Mouse (Mus musculus): ENCODE results near the gene Fam110a.

The Fam110a gene

GRCm38 (mm10) chr2:151970191-151971172 is 9.5 kb downstream of the Fam110a start:
- DNase-seq = peak; percentile 77 to 78

DNA sequence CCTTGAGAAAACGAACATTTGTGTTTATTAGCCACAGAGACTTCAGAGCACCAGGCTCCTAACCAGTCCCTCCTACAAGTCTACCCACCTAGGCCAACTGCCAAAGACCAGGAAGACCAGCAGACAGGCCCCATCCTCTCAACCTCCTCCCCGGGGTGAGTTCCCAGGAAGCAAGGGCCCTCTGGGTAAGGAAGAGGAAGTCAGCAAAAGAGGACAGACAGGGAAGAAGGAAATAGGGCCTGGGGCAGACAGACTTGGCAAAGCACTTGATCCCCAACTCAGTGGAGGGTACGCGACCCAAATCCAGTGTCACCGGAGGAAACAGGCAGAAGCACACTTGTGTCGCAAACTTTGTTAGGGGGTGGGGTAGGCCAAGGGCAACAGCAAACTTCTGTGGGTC is 10.6 kb downstream of the Fam110a start:
- no peak for DNase-seq

- DNase-seq = no peak
These were observed 11.0 kb downstream of the Fam110a start for GRCm38 (mm10) chr2:151968986-151969385.

DNA sequence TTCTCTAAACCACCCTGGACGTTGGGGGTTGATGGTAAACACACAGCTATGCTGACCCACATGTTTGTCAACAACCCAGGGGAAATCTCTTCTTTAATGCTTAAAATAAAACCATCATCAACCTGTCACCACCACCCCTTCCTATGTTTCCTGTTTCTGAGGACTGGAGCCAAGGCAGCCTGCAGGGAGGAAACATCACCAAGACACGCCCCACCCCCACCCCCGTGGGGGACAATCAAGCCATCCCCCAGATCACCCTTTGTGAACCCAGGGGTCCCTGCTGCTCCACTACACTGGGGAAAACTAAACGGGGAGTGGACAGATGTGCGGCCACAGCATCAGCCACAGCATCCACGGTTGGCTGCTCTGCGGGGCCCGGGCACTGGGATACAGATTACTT is 11.6 kb downstream of the Fam110a start:
- no peak for DNase-seq

GRCm38 (mm10) chr2:151967792-151968191 is 12.2 kb downstream of the Fam110a start:
- DNase-seq = no peak

DNA sequence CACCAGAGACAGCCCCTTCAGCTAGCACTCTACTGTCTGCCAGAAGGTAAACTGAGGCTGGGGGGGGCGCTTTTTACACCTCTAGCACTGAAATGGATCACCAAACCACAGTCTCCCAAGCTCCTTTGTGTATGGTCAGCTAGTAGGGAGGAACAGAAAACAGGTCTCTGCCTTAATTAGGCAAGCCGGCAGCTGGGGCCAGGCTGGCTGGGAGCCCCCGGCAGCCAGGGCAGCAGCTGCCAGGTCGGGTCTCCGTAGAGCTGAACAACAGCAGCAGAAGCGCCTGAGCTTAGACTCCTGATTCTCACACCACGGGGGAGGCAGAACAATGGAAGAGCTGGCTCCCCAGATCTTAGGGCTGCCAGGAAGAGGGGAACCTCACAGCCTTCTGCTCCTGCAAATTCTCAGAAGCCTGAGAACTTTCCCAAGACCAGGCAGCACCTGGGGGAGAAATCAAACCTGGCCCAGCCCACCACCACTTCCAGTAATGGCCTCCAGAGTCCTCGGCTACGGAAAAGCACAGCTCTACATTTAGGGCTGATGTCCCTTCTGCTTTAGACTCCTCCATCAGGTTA is 12.8 kb downstream of the Fam110a start:
- DNase-seq = peak in 1 of 2 experiments; percentile 52

DNA sequence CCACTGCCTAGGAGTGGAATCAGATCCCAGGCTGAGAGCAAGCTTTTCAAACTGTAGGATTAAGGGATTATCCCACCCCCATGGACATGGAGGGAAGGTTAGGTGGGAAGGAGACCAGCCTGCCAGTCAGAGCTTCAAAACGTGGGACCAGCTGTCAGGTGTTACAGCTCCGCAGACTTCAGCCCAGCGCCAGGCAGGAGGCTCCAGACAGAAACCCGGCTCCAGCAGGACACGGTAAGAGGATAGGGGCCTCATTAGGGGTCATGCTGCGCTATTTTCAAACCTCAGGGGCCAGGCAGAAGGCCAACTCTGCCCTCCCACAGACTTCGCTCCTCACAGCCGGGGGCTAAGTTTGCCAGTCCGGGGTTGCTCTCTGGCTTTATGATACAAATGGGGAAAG is 16.0 kb downstream of the Fam110a start:
- DNase-seq = no peak

GRCm38 (mm10) chr2:151963319-151963718 is 16.7 kb downstream of the Fam110a start:
- no peak for DNase-seq

DNA sequence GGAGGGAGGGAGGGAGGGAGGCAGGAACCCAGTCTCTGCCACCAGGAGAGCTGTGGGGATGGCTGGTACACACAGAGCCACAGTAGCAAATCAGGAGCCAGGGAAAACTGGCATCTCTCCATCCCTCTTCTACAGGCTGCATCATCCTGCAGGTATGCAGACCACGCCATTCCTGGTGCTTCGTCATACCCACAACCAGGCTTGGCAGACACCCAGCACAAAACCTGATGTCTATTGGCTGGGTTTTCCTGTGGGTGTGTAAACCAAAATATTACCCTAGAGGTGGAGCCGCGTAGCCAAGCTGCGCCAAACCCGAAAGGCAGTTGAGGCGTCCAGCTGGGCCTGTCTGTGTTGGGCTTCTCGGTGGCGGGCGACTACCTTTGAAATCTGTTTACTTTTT is 17.5 kb downstream of the Fam110a start:
- DNase-seq = peak; percentile 81 to 87

DNA sequence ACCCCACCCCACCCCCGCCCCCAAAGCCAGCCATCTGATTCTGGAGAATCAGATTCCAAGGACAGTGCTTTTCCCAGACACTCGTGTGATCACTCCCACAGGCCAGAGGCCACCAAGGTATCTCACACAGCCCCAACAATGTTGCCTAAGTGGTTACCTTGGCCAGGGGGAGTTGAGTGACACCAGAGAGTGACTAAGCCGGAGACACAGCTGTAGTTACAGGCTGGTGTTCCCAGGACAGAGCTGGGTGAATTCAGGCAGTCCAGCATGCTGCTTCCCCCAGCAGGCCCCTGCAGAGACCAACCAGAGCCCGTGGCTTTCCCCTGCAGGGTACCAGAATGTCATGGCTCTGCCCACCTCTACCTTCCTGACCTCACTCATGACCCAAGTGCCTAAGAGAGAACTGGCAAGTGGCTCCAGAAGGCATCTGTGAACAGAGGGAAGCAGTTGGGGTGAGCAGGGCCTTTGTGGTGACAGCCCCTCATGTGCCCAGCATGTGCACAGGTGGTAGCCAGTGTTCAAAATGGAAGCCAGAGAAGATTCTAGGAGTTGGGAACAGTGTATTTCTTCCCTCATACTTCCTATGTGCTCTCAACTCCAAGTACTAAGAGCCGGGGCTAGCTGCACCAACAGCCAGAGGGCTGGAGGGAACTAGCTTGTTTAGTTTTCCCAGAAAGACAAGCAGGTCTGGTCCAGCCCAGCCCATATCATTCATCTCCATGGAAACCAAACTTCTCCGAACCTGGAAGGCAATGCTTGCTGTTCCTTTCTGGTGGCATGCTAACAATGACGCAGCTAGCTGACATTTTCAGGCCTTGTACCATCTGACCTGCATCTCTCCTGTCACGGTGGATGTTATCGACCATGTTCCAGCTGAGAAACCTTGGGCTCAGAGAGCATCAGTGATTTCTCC is 18.5 kb downstream of the Fam110a start:
- no peak for DNase-seq

DNA sequence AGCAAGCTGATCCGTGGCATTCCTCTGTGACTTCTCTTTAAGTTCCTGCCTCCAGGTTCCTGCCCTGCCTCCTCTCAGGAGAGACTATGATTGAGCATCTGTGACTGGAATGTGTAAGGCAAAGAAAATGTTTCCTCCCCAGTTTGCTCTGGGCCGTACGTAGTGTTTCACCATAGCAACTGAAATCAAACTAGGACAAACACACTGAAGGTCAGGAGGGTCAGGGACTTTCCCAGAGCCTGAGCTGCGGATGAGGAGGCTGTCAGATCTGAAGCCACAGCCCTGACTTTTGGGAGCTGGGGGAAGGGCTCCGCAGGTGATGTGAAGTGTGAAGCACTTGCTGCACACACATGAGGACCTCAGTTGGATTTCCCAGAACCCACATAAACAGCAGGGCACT is 20.7 kb downstream of the Fam110a start:
- DNase-seq = no peak

DNA sequence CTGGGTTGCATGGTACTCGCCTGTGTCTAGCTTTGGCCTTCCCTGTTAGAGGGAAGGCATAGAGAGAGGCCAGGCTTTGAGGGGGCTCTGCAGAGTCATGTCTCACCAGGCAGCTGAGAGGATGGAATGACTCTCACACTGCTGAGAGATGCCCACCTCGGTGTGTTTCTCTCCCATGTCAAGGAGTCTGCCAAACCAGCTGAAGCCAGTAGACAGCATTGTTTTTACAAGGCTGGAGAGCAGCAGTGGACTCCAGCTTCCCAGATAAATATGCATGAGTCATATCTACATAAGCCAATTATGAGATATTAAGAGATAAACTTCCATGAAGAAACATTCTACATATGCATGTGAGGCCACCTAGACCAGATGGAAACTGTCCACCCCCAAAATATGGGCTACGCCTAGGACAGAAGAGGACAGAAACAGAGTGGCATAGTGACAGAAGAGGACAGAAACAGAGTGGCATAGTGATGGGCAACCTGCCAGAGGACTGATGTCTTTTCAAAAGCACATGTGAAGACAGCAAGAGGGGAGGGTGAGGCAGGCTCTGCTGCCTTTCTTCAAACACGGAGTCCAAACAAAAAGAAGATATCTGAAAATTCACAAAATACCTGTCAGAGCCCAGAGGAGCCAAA is 23.4 kb downstream of the Fam110a start:
- peak in 1 of 2 experiments; percentile 55 for DNase-seq

DNA sequence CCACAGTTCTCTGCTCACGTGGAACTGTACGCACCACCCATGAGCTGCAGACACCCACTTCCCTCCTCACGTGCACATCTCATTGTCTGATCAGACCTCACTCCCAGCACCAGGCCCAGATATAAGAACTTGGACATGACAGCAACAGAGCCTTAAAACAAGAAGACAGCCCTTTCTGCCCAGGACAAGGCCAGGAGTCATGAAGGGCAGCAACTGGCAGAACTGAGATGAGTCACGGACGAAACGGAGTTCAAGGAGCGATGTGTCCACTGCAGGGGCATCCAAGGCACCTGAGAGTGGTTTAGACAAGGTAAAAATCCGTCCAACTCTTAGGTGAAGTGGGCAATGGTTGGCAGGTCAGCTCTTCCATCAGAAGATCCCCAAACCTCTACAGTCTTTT is 26.4 kb downstream of the Fam110a start:
- no peak for DNase-seq

- DNase-seq = no peak
These were observed 30.8 kb downstream of the Fam110a start for GRCm38 (mm10) chr2:151949082-151949774.

GRCm38 (mm10) chr2:151948311-151948710 is 31.7 kb downstream of the Fam110a start:
- no peak for DNase-seq

DNA sequence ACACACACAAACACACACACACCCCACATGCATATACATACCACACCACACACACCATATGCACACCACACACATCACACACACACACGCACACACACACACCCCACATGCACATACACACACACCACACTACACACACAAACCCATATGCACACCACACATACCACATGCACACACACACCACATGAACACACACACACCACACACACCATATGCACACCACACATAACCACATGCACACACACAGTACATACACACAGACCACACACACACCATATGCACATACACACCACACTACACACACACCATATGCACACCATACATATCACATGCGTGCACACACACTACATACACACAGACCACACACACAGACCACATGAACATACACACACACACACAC is 32.4 kb downstream of the Fam110a start:
- no peak for DNase-seq

- DNase-seq = no peak
These were observed 35.9 kb downstream of the Fam110a start for GRCm38 (mm10) chr2:151944106-151944505.

- DNase-seq = peak in 1 of 2 experiments; percentile 65
These were observed 38.8 kb downstream of the Fam110a start for GRCm38 (mm10) chr2:151941269-151941668.

DNA sequence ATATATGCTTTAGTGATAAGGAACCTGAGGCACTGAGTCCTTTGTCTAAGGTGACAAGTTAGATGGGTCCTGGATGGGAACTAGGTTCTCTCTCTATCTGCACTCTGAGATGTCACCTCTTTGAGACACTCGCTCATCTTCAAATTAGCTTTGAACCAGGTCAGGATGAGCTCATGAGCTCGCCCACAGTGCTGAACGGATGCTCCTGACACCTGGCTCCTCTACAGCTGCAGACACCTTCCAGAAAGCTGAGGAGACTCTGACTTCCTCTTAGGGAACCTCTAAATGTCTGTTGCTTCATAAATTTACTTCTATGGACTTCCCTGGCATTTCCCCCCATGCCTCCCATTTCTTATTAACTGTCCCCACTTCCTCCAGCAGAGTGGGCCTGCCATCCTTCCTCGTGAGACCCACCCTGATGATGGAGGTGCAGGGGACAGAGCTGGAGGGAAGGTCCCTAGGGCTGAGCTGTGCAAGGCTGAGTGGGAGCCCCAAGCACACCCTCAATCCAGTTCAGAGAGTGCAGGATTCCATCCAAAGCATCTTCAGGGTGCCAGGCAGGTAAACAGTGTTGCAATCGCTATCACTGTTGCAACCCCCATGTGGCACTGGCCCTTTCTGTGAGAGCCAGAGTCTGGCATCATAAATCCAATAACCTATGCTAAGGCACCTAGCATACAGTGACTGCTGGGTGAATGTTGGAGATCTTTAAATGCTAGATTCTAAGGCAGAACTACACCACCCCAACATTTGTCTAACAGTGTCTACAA is 40.2 kb downstream of the Fam110a start:
- no peak for DNase-seq

DNA sequence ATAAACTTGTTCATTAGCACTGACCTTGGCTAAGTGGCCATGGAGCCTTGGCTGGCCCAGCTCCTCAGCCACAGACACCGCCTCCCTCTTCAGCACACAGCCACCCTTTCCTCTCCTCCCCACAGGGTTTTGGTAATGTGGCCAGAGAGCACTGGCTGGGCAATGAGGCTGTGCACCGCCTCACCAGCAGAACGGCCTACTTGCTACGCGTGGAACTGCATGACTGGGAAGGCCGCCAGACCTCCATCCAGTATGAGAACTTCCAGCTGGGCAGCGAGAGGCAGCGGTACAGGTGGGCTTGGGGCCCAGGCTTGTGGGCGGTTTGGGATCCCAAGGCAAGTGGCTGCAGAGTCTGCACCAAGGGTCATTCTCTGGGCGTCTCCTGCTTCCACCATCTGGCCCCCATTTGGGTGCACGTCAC is 41.2 kb downstream of the Fam110a start:
- DNase-seq = peak; percentile 69 to 73

- DNase-seq = no peak
These were observed 42.1 kb downstream of the Fam110a start for GRCm38 (mm10) chr2:151937893-151938292.
